Mouse (Mus musculus) left cerebral cortex, postnatal 4 days (tissue): ENCODE data around the gene Nxpe4. TPM values are rescaled to one million over a fixed set of nuclear protein-coding genes. Genes with fewer than 3 reads are reported as not detected.

Experiments
- total RNA-seq, 2 experiments: library from RNA; stranded (reverse); gene quantifications; 2 replicates each; pipeline ENCODE4 v1.2.3; 2021

Gene Nxpe4
- total RNA-seq, 2 experiments from 2014 or later = 10.4 to 10.8 TPM

Other genes with a start within 250 kb of the Nxpe4 start
- gene Nxpe2, start 191.4 kb downstream of the Nxpe4 start, total RNA-seq = under 1 TPM in 1 of 2 experiments, not detected in 1; 0.12 TPM